Mouse (Mus musculus) frontal cortex, postnatal 14 days (tissue): ENCODE data around the gene Zfp580.

Experiments
- DNase-seq, 2 experiments: peaks; one replicate each; pipeline ENCODE4 v3.0.0; 2022; ENCODE audit warnings: low spot score in 2 of 2

The Zfp580 gene

GRCm38 (mm10) chr7:5035628-5036027 lies 15.7 kb upstream of the Zfp580 start:
- DNase-seq: no peak

- no peak for DNase-seq
Measured at GRCm38 (mm10) chr7:5036136-5036535, 15.2 kb upstream of the Zfp580 start.

GRCm38 (mm10) chr7:5037026-5037425 lies 14.3 kb upstream of the Zfp580 start:
- DNase-seq: no peak

GRCm38 (mm10) chr7:5037467-5037866 lies 13.9 kb upstream of the Zfp580 start:
- no peak for DNase-seq

- peak; percentile 87 to 90 for DNase-seq
Measured at GRCm38 (mm10) chr7:5038109-5038732, 13.1 kb upstream of the Zfp580 start, which contains the start of gene Zfp784. Zfp784 (minus strand) TSS chr7:5038446.

- no peak for DNase-seq
Measured at GRCm38 (mm10) chr7:5038940-5039339, 12.4 kb upstream of the Zfp580 start.

GRCm38 (mm10) chr7:5044981-5045380 lies 6.4 kb upstream of the Zfp580 start:
- DNase-seq: no peak

GRCm38 (mm10) chr7:5046112-5046511 lies 5.2 kb upstream of the Zfp580 start:
- no peak for DNase-seq

- no peak for DNase-seq
Measured at GRCm38 (mm10) chr7:5047313-5047712, 4.0 kb upstream of the Zfp580 start.

GRCm38 (mm10) chr7:5052438-5052837 lies 1.1 kb downstream of the Zfp580 start:
- no peak for DNase-seq

- DNase-seq: no peak
Measured at GRCm38 (mm10) chr7:5052931-5053343, 1.6 kb downstream of the Zfp580 start.

- peak in 1 of 2 experiments; percentile 35 for DNase-seq
Measured at GRCm38 (mm10) chr7:5053456-5054179, 2.3 kb downstream of the Zfp580 start.

- peak; percentile 57 to 62 for DNase-seq
Measured at GRCm38 (mm10) chr7:5056651-5057263, 5.4 kb downstream of the Zfp580 start.

- DNase-seq: no peak
Measured at GRCm38 (mm10) chr7:5057381-5057780, 6.0 kb downstream of the Zfp580 start.

GRCm38 (mm10) chr7:5057804-5058203 lies 6.5 kb downstream of the Zfp580 start:
- peak in 1 of 2 experiments; percentile 26 for DNase-seq

- DNase-seq: no peak
Measured at GRCm38 (mm10) chr7:5058631-5059030, 7.3 kb downstream of the Zfp580 start.

- DNase-seq: peak in 1 of 2 experiments; percentile 40
Measured at GRCm38 (mm10) chr7:5059421-5059820, 8.1 kb downstream of the Zfp580 start.

- DNase-seq: peak; percentile 65 to 77
Measured at GRCm38 (mm10) chr7:5060239-5060731, 8.9 kb downstream of the Zfp580 start.

GRCm38 (mm10) chr7:5060944-5061773 lies 9.8 kb downstream of the Zfp580 start:
- peak; percentile 98 for DNase-seq

GRCm38 (mm10) chr7:5061774-5062359 lies 10.5 kb downstream of the Zfp580 start, which contains the start of gene U2af2:
U2af2 (plus strand) TSS chr7:5062143.
- peak; percentile 88 to 89 for DNase-seq

GRCm38 (mm10) chr7:5062360-5063001 lies 11.1 kb downstream of the Zfp580 start:
- no peak for DNase-seq
